Mouse (Mus musculus): ENCODE data around the gene Commd1. TPM values are rescaled to one million over a fixed set of nuclear protein-coding genes. Genes with fewer than 3 reads are reported as not detected.

The Commd1 gene
- polyA plus RNA-seq, 1 experiment from 2014 or later = 243 TPM

GRCm38 (mm10) chr11:22937716-22938316, 44.4 kb downstream of the Commd1 start:
- no peaks in the 10 kb centered on the region for H3K36me3 ChIP-seq
- no peak overlapping the region for H3K27ac ChIP-seq (replicated peaks)
- no peaks in the 10 kb centered on the region for H3K27me3 ChIP-seq (replicated peaks)
- H3K9me3 ChIP-seq (replicated peaks) = no peaks in the 10 kb centered on the region
- H3K4me3 ChIP-seq (replicated peaks) = no peak overlapping the region
- no peak overlapping the region for H3K9ac ChIP-seq (replicated peaks)
- 93% methylated on average over 4 of the region's 4 CpGs for WGBS
- no peak for ATAC-seq (ENCODE audit: low FRiP score)
- H3K4me1 ChIP-seq = no peaks in the 10 kb centered on the region
- no peak overlapping the region for H3K4me2 ChIP-seq

- no peaks in the 10 kb centered on the region for H3K36me3 ChIP-seq
- no peaks in the 10 kb centered on the region for H3K9me3 ChIP-seq (replicated peaks)
- no peak overlapping the region for H3K27ac ChIP-seq (replicated peaks)
- H3K9ac ChIP-seq (replicated peaks) = no peak overlapping the region
- 53% methylated on average over 5 of the region's 5 CpGs for WGBS
- no peaks in the 10 kb centered on the region for H3K4me1 ChIP-seq
- no peak for ATAC-seq (ENCODE audit: low FRiP score)
- H3K27me3 ChIP-seq (replicated peaks) = no peaks in the 10 kb centered on the region
- H3K4me2 ChIP-seq = no peak overlapping the region
- no peak overlapping the region for H3K4me3 ChIP-seq (replicated peaks)
Observed at GRCm38 (mm10) chr11:22936446-22937125, 45.6 kb downstream of the Commd1 start.

GRCm38 (mm10) chr11:22932167-22932566, 50.0 kb downstream of the Commd1 start:
- Histone ChIP-seq H3K4me2 (no peak overlapping the region), H3K27me3 (replicated peaks) (no peaks in the 10 kb centered on the region), H3K36me3 (no peaks in the 10 kb centered on the region), H3K9me3 (replicated peaks) (no peaks in the 10 kb centered on the region), H3K4me3 (replicated peaks) (no peak overlapping the region), H3K27ac (replicated peaks) (no peak overlapping the region), H3K9ac (replicated peaks) (no peak overlapping the region), H3K4me1 (no peaks in the 10 kb centered on the region)
- no peak for ATAC-seq (ENCODE audit: low FRiP score)

- H3K9ac ChIP-seq (replicated peaks) = no peak overlapping the region
- ATAC-seq (ENCODE audit: low FRiP score) = no peak
- 98% methylated on average over 2 of the region's 2 CpGs for WGBS
- H3K4me1 ChIP-seq = no peaks in the 10 kb centered on the region
- no peak overlapping the region for H3K27ac ChIP-seq (replicated peaks)
- no peak overlapping the region for H3K4me3 ChIP-seq (replicated peaks)
- H3K27me3 ChIP-seq (replicated peaks) = no peaks in the 10 kb centered on the region
- no peaks in the 10 kb centered on the region for H3K9me3 ChIP-seq (replicated peaks)
- H3K4me2 ChIP-seq = no peak overlapping the region
- H3K36me3 ChIP-seq = no peaks in the 10 kb centered on the region
Observed at GRCm38 (mm10) chr11:22931320-22931905, 50.8 kb downstream of the Commd1 start.

GRCm38 (mm10) chr11:22930129-22930528, 52.1 kb downstream of the Commd1 start:
- H3K4me1 ChIP-seq = no peaks in the 10 kb centered on the region
- WGBS = 57% methylated on average over 2 of the region's 2 CpGs
- no peak overlapping the region for H3K4me3 ChIP-seq (replicated peaks)
- H3K36me3 ChIP-seq = no peaks in the 10 kb centered on the region
- no peak overlapping the region for H3K27ac ChIP-seq (replicated peaks)
- ATAC-seq (ENCODE audit: low FRiP score) = no peak
- no peak overlapping the region for H3K4me2 ChIP-seq
- no peaks in the 10 kb centered on the region for H3K27me3 ChIP-seq (replicated peaks)
- no peaks in the 10 kb centered on the region for H3K9me3 ChIP-seq (replicated peaks)
- H3K9ac ChIP-seq (replicated peaks) = no peak overlapping the region

GRCm38 (mm10) chr11:22928586-22929169, 53.5 kb downstream of the Commd1 start:
- no peak overlapping the region for H3K4me2 ChIP-seq
- no peaks in the 10 kb centered on the region for H3K27me3 ChIP-seq (replicated peaks)
- no peak overlapping the region for H3K9ac ChIP-seq (replicated peaks)
- no peaks in the 10 kb centered on the region for H3K4me1 ChIP-seq
- H3K36me3 ChIP-seq = no peaks in the 10 kb centered on the region
- ATAC-seq (ENCODE audit: low FRiP score) = no peak
- H3K27ac ChIP-seq (replicated peaks) = no peak overlapping the region
- 80% methylated on average over 8 of the region's 8 CpGs for WGBS
- H3K4me3 ChIP-seq (replicated peaks) = no peak overlapping the region
- no peaks in the 10 kb centered on the region for H3K9me3 ChIP-seq (replicated peaks)

- H3K27me3 ChIP-seq (replicated peaks) = no peaks in the 10 kb centered on the region
- 69% methylated on average over 2 of the region's 2 CpGs for WGBS
- no peak overlapping the region for H3K9ac ChIP-seq (replicated peaks)
- no peaks in the 10 kb centered on the region for H3K36me3 ChIP-seq
- ATAC-seq (ENCODE audit: low FRiP score) = no peak
- H3K4me3 ChIP-seq (replicated peaks) = no peak overlapping the region
- H3K4me1 ChIP-seq = no peaks in the 10 kb centered on the region
- no peak overlapping the region for H3K4me2 ChIP-seq
- H3K9me3 ChIP-seq (replicated peaks) = no peaks in the 10 kb centered on the region
- H3K27ac ChIP-seq (replicated peaks) = no peak overlapping the region
Observed at GRCm38 (mm10) chr11:22923606-22924005, 58.6 kb downstream of the Commd1 start.

- no peak overlapping the region for H3K4me3 ChIP-seq (replicated peaks)
- no peaks in the 10 kb centered on the region for H3K9me3 ChIP-seq (replicated peaks)
- H3K4me1 ChIP-seq = no peaks in the 10 kb centered on the region
- WGBS = 84% methylated on average over 2 of the region's 2 CpGs
- H3K9ac ChIP-seq (replicated peaks) = no peak overlapping the region
- no peak overlapping the region for H3K4me2 ChIP-seq
- ATAC-seq (ENCODE audit: low FRiP score) = no peak
- H3K36me3 ChIP-seq = no peaks in the 10 kb centered on the region
- H3K27ac ChIP-seq (replicated peaks) = no peak overlapping the region
- H3K27me3 ChIP-seq (replicated peaks) = no peaks in the 10 kb centered on the region
Observed at GRCm38 (mm10) chr11:22922546-22922945, 59.6 kb downstream of the Commd1 start.

GRCm38 (mm10) chr11:22919336-22919735, 62.8 kb downstream of the Commd1 start:
- ATAC-seq (ENCODE audit: low FRiP score) = no peak
- no peaks in the 10 kb centered on the region for H3K36me3 ChIP-seq
- WGBS = 90% methylated on average over 2 of the region's 2 CpGs
- no peaks in the 10 kb centered on the region for H3K27me3 ChIP-seq (replicated peaks)
- H3K4me3 ChIP-seq (replicated peaks) = no peak overlapping the region
- H3K9me3 ChIP-seq (replicated peaks) = no peaks in the 10 kb centered on the region
- no peak overlapping the region for H3K9ac ChIP-seq (replicated peaks)
- no peak overlapping the region for H3K4me2 ChIP-seq
- H3K4me1 ChIP-seq = peaks cover 5% of the 10 kb centered on the region; the same call in 1 of the 2 replicates
- no peak overlapping the region for H3K27ac ChIP-seq (replicated peaks)

GRCm38 (mm10) chr11:22917786-22918185, 64.4 kb downstream of the Commd1 start:
- H3K36me3 ChIP-seq = no peaks in the 10 kb centered on the region
- H3K27me3 ChIP-seq (replicated peaks) = no peaks in the 10 kb centered on the region
- no peak overlapping the region for H3K9ac ChIP-seq (replicated peaks)
- H3K4me2 ChIP-seq = no peak overlapping the region
- no peak overlapping the region for H3K27ac ChIP-seq (replicated peaks)
- 91% methylated on average over 7 of the region's 7 CpGs for WGBS
- no peak for ATAC-seq (ENCODE audit: low FRiP score)
- no peak overlapping the region for H3K4me3 ChIP-seq (replicated peaks)
- peaks cover 5% of the 10 kb centered on the region; the same call in 1 of the 2 replicates for H3K4me1 ChIP-seq
- H3K9me3 ChIP-seq (replicated peaks) = no peaks in the 10 kb centered on the region

- no peaks in the 10 kb centered on the region for H3K27me3 ChIP-seq (replicated peaks)
- H3K4me2 ChIP-seq = no peak overlapping the region
- H3K9me3 ChIP-seq (replicated peaks) = no peaks in the 10 kb centered on the region
- H3K4me3 ChIP-seq (replicated peaks) = no peak overlapping the region
- H3K9ac ChIP-seq (replicated peaks) = no peak overlapping the region
- no peak overlapping the region for H3K27ac ChIP-seq (replicated peaks)
- no peaks in the 10 kb centered on the region for H3K36me3 ChIP-seq
- WGBS = 91% methylated on average over 4 of the region's 4 CpGs
- no peak for ATAC-seq (ENCODE audit: low FRiP score)
- H3K4me1 ChIP-seq = peaks cover 5% of the 10 kb centered on the region; the same call in 1 of the 2 replicates
Observed at GRCm38 (mm10) chr11:22913744-22914143, 68.4 kb downstream of the Commd1 start.

- Histone ChIP-seq H3K9me3 (replicated peaks) (no peaks in the 10 kb centered on the region), H3K4me3 (replicated peaks) (no peak overlapping the region), H3K27me3 (replicated peaks) (no peaks in the 10 kb centered on the region), H3K36me3 (no peaks in the 10 kb centered on the region), H3K9ac (replicated peaks) (no peak overlapping the region), H3K4me1 (peaks cover 5% of the 10 kb centered on the region; the same call in 1 of the 2 replicates), H3K4me2 (no peak overlapping the region), H3K27ac (replicated peaks) (no peak overlapping the region)
- no peak for ATAC-seq (ENCODE audit: low FRiP score)
- WGBS = 93% methylated on average over 7 of the region's 7 CpGs
Observed at GRCm38 (mm10) chr11:22911831-22912230, 70.4 kb downstream of the Commd1 start.

Data from neural tube, embryonic 15.5 days (tissue).